Mouse (Mus musculus) kidney, adult 2 months (tissue): ENCODE results near the gene Olfr385. TPM values are rescaled to one million over a fixed set of nuclear protein-coding genes. Genes with fewer than 3 reads are reported as not detected.
"Not testable (repeated sequence)": the region's sequence is repeated elsewhere in the genome, so short reads cannot be mapped to it uniquely, and the experiment has no call there.

Experiments
- DNase-seq: peaks from one replicate; pipeline ENCODE4 v3.0.0; 2021
- H3K27ac ChIP-seq: fragments of 200-500 bp; 2 replicates; pipeline ENCODE4 v1.5.1; 2012; ENCODE audit warnings: low read depth, low read length, control low read depth, inconsistent platforms; ENCODE audit not compliant: insufficient read depth
- H3K27me3 ChIP-seq: fragments of 200-500 bp; replicated peaks from 2 replicates; pipeline ENCODE4 v1.6.1; 2012; ENCODE audit warnings: mild to moderate bottlenecking, moderate library complexity, low read length, inconsistent platforms; ENCODE audit not compliant: control insufficient read depth, insufficient read depth
- H3K36me3 ChIP-seq: fragments of 200-500 bp; 2 replicates; pipeline ENCODE4 v1.6.1; 2012; ENCODE audit warnings: mild to moderate bottlenecking, moderate library complexity, low read length, inconsistent platforms; ENCODE audit not compliant: control insufficient read depth, insufficient read depth
- H3K4me1 ChIP-seq: fragments of 200-500 bp; 2 replicates; pipeline ENCODE4 v1.6.1; 2011; ENCODE audit warnings: low read length; ENCODE audit not compliant: control insufficient read depth, insufficient read depth
- H3K4me3 ChIP-seq: fragments of 200-500 bp; 2 replicates; pipeline ENCODE4 v1.5.1; 2011; ENCODE audit warnings: mild to moderate bottlenecking, low read depth, low read length, control low read depth; ENCODE audit not compliant: insufficient read depth
- CTCF ChIP-seq: fragments of 200-500 bp; conservative IDR thresholded peaks from 2 replicates; pipeline ENCODE4 v1.5.1; 2011; ENCODE audit warnings: low read depth, mild to moderate bottlenecking, control low read depth, low read length, moderate library complexity, mixed read lengths; ENCODE audit not compliant: insufficient read depth, insufficient read length
- POLR2A ChIP-seq: fragments of 200-500 bp; IDR thresholded peaks from one replicate; pipeline ENCODE4 v1.6.1; 2011; ENCODE audit warnings: low read depth, low read length, control low read depth
- WGBS: fragments of 180-500 bp; shearing (Covaris S2); methylation state at CpG from one replicate; pipeline ENCODE4 v1.1.7; 2018; 5-methylcytosine and 5-hydroxymethylcytosine counted together
- polyA plus RNA-seq: library from polyadenylated mRNA; depleted of rRNA; stranded (reverse); fragments of >200 nt; gene quantifications from 2 replicates; pipeline ENCODE4 v1.2.3, GENCODE M21; 2012; rRNA removed

Olfr385 gene
- polyA plus RNA-seq, result not detected in 2 replicates

- no peak for DNase-seq
- no peaks in the 10 kb centered on the region for H3K36me3 ChIP-seq
- H3K27me3 ChIP-seq, result no peaks in the 10 kb centered on the region
- H3K4me3 ChIP-seq, result no peak within 1 kb of the TSS
- no peak for TF ChIP-seq CTCF
- TF ChIP-seq POLR2A, result no peak
- H3K4me1 ChIP-seq, result no peaks in the 10 kb centered on the region
- H3K27ac ChIP-seq, result no peak within 1 kb of the TSS
These were observed at the start of gene Olfr385 for GRCm38 (mm10) chr11:73592908-73593307. Gene Olfr385 (minus strand): TSS chr11:73593008.

- Histone ChIP-seq H3K27ac (no peak within 1 kb of the TSS), H3K4me3 (no peak within 1 kb of the TSS), H3K36me3 (no peaks in the 10 kb centered on the region), H3K27me3 (no peaks in the 10 kb centered on the region), H3K4me1 (no peaks in the 10 kb centered on the region)
- TF ChIP-seq POLR2A, result no peak
- TF ChIP-seq CTCF, result no peak
- DNase-seq, result no peak
These were observed 5.5 kb upstream of the Olfr385 start, which contains the start of gene Olfr384 for GRCm38 (mm10) chr11:73598294-73598693. Gene Olfr384 (plus strand): TSS chr11:73598594.

- not testable (repeated sequence) for H3K4me1 ChIP-seq, DNase-seq, H3K36me3 ChIP-seq, H3K27ac ChIP-seq, H3K27me3 ChIP-seq, H3K4me3 ChIP-seq
- WGBS, result 70% methylated on average over 1 of the region's 1 CpGs
These were observed 9.6 kb downstream of the Olfr385 start for GRCm38 (mm10) chr11:73583188-73583587.

DNA sequence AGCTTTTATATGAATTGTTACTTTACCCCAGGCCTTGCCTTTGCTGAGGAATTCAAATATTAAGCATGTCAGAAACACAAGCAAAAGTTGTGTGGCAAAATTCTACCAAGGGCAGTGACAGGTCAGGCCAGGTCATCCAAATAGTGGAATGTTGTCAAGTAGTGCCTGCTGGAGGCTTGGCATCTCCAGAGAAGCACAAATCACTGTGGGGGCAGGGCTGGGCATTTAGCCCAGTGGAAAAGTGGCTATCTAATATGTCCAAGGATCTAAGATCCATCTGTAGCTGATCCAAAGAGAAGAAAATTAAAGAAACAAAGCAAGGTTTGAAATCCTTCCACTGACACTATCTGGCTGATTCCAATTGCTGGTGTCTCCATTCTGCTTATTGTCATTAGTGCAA is 12.9 kb downstream of the Olfr385 start:
- no peak overlapping the region for H3K27ac ChIP-seq
- H3K4me1 ChIP-seq, result no peaks in the 10 kb centered on the region
- TF ChIP-seq POLR2A (no peak), CTCF (no peak)
- H3K27me3 ChIP-seq, result no peaks in the 10 kb centered on the region
- no peak for DNase-seq
- H3K36me3 ChIP-seq, result no peaks in the 10 kb centered on the region
- H3K4me3 ChIP-seq, result no peak overlapping the region

Other genes starting within 250 kb of the Olfr385 start
- gene Olfr20, start 242.2 kb downstream of the Olfr385 start, polyA plus RNA-seq, result 0.11 TPM in 1 of 2 replicates, not detected in the other
- gene Olfr376, start 221.8 kb downstream of the Olfr385 start, polyA plus RNA-seq, result not detected in 2 replicates
- not detected in 2 replicates for gene Olfr1, start 193.4 kb downstream of the Olfr385 start, polyA plus RNA-seq
- gene Olfr378, start 164.5 kb downstream of the Olfr385 start, polyA plus RNA-seq, result not detected in 2 replicates
- not detected in 2 replicates for gene Olfr380, start 135.5 kb downstream of the Olfr385 start, polyA plus RNA-seq
- gene Olfr381, start 101.4 kb downstream of the Olfr385 start, polyA plus RNA-seq, result not detected in 2 replicates
- gene Olfr382, start 75.8 kb downstream of the Olfr385 start, polyA plus RNA-seq, result not detected in 2 replicates
- not detected in 2 replicates for gene Olfr384, start 5.6 kb upstream of the Olfr385 start, polyA plus RNA-seq
- not detected in 2 replicates for gene Zfp735, start 95.8 kb upstream of the Olfr385 start, polyA plus RNA-seq
- not detected in 2 replicates for gene Olfr389, start 187.7 kb upstream of the Olfr385 start, polyA plus RNA-seq
- not detected in 2 replicates for gene Olfr390, start 190.0 kb upstream of the Olfr385 start, polyA plus RNA-seq
- gene Olfr391-ps, start 210.0 kb upstream of the Olfr385 start, polyA plus RNA-seq, result not detected in 2 replicates
- not detected in 2 replicates for gene Olfr392, start 224.0 kb upstream of the Olfr385 start, polyA plus RNA-seq